Mouse (Mus musculus) embryonic fibroblast, embryonic 13.5 days (primary cell): Measurements from ENCODE around the gene Frmpd2.

Experiments used
- CTCF ChIP-seq: IDR thresholded peaks from 2 replicates; pipeline ENCODE4 v1.5.1; 2011; ENCODE audit warnings: mild to moderate bottlenecking, control low read depth, low read length, moderate library complexity, borderline replicate concordance; ENCODE audit not compliant: insufficient read depth
- POLR2A ChIP-seq: IDR thresholded peaks from 2 replicates; pipeline ENCODE4 v1.6.1; 2011; ENCODE audit warnings: low read depth, mild to moderate bottlenecking, control low read depth, low read length, moderate library complexity

DNA sequence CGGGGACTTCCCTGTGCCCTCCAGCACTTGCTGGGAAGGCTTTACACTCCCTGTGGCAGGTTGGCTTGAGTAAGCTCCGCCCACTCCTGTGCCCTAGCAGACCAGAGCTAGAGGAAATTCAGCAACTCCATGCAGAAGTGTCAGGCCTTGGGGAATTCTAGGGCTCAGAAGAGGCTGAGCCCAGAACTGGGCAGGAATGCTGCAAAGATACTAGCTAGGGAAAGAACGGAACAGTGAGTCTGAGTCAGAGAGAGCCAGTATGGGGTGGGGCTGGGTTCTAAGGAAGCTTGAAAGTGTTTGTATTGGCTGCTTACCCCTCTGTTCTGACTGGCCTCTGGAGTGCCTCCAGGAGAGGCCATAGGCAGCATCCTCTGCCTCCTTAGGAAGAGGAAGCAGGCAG lies 27.4 kb downstream of the Frmpd2 start:
- TF ChIP-seq POLR2A, result no peak
- no peak for TF ChIP-seq CTCF
